Mouse (Mus musculus) hindbrain, embryonic 13.5 days (tissue): ENCODE results near the gene Plekhg5. TPM values are rescaled to one million over a fixed set of nuclear protein-coding genes. Genes with fewer than 3 reads are reported as not detected.

Experiments
- ATAC-seq: fragments of 200-750 bp; cut with Nextera tagmentation; 2 replicates; pipeline ENCODE4 v1.8.0; 2017; ENCODE audit warnings: moderate TSS enrichment; ENCODE audit not compliant: low FRiP score
- H3K27ac ChIP-seq: fragments of 300-500 bp; sonication (generic); 2 replicates; pipeline ENCODE4 v1.5.1; 2015; ENCODE audit warnings: inconsistent platforms, mild to moderate bottlenecking, moderate library complexity
- H3K27me3 ChIP-seq: fragments of 300-500 bp; sonication (generic); 2 replicates; pipeline ENCODE4 v1.6.1; 2015; ENCODE audit warnings: mild to moderate bottlenecking, inconsistent platforms
- H3K36me3 ChIP-seq: fragments of 300-500 bp; sonication (generic); 2 replicates; pipeline ENCODE4 v1.6.1; 2015; ENCODE audit warnings: mild to moderate bottlenecking, inconsistent platforms
- H3K4me1 ChIP-seq: fragments of 300-500 bp; sonication (generic); replicated peaks from 2 replicates; pipeline ENCODE4 v1.6.1; 2015; ENCODE audit warnings: inconsistent platforms
- H3K4me2 ChIP-seq: fragments of 300-500 bp; sonication (generic); 2 replicates; pipeline ENCODE4 v1.6.1; 2015; ENCODE audit warnings: inconsistent platforms, mild to moderate bottlenecking, moderate library complexity
- H3K4me3 ChIP-seq: fragments of 300-500 bp; sonication (generic); 2 replicates; pipeline ENCODE4 v1.5.1; 2015; ENCODE audit warnings: mild to moderate bottlenecking, inconsistent platforms
- H3K9ac ChIP-seq: fragments of 300-500 bp; sonication (generic); 2 replicates; pipeline ENCODE4 v1.6.1; 2015; ENCODE audit warnings: mild to moderate bottlenecking, inconsistent platforms
- H3K9me3 ChIP-seq: fragments of 300-500 bp; sonication (generic); 2 replicates; pipeline ENCODE4 v1.6.1; 2016; ENCODE audit warnings: inconsistent platforms
- whole genome bisulfite sequencing: fragments of 180-500 bp; shearing (Covaris S2); methylation state at CpG from one replicate; pipeline ENCODE4 v1.1.7; 2015; 5-methylcytosine and 5-hydroxymethylcytosine counted together
- polyA plus RNA-seq: library from polyadenylated mRNA; unstranded; fragments of >200 nt; fragmentation: Nextera tagmentation; extraction: Ambion mirVana; gene quantifications from 2 replicates; pipeline ENCODE4 v1.2.1, GENCODE M21; 2015

Gene Plekhg5
- polyA plus RNA-seq, 1 experiment from 2014 or later: 10.2 TPM

DNA sequence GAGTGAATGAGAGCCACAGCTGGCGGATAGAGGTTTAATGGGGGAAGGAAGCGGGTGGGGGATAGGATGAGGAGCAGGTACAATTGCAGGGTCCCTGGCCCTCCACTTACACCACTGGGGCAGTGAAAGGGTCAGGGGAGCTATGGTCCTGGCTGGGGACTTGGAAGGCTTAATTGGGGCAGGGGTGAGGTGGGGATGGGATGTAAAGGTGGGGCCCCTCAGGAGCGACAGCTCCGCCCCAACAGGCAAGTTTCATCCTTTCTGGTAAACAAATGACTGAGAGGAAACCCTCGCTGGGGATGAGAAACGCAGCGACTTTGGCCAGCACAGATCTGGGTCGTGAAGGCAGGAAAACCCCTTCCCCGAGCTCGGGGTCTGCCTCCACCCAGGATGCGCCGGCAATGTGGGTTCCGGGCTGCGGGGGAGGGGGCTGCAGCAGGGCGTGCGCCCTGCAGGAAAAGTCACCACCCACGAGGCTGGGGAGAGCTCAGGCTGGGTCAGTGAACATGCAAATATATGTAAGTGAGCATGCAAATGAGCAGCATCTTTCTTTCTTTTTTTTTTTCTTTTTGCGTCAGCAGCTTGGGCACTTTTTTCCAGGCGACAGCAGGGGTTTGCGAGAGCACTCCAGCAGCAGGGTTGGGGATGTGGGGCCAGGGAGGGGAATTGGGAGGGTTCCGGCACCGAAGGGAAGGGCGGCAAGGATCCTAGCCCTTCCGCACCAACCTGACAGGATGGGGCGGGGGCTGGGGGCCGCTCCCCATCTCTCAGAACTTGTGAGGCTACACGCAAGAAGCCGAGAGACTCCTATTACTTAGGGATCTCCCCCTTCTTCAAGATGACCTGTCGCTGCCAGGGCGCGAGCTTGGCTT lies 48.2 kb downstream of the Plekhg5 start:
- Histone ChIP-seq H3K36me3 (no peaks in the 10 kb centered on the region), H3K4me1 (peaks cover 43% of the 10 kb centered on the region), H3K27ac (no peak overlapping the region), H3K9ac (peak overlapping the region; percentile 15; the same call in 1 of the 2 replicates), H3K4me3 (peak overlapping the region; percentile 15), H3K4me2 (peak overlapping the region; percentile 37), H3K9me3 (no peaks in the 10 kb centered on the region), H3K27me3 (peaks cover 100% of the 10 kb centered on the region)
- 1% methylated on average over 30 of the region's 31 CpGs for WGBS
- no peak for ATAC-seq

DNA sequence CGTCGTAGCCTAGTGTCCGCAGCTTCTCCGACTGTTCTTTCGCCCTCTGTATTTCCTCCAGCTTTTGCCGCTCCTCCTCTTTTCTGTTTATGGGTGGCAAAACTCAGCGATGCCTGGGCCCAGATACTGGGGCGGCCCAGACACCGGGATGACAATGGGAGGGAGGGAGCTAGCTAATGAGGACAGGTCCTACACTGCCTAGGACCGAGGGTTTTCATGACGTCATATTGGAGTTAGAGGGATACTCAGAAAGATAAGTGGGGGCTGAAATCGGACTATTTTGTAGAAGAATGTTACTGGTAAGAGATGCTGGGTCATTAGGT lies 48.8 kb downstream of the Plekhg5 start:
- Histone ChIP-seq H3K4me3 (peak overlapping the region; percentile 15), H3K27ac (no peak overlapping the region)
- ATAC-seq: no peak

GRCm38 (mm10) chr4:152124361-152124961 lies 52.2 kb downstream of the Plekhg5 start:
- Histone ChIP-seq H3K27me3 (peaks cover 100% of the 10 kb centered on the region), H3K4me2 (no peak overlapping the region), H3K4me3 (no peak overlapping the region), H3K9me3 (no peaks in the 10 kb centered on the region), H3K9ac (no peak overlapping the region), H3K4me1 (peaks cover 42% of the 10 kb centered on the region), H3K36me3 (no peaks in the 10 kb centered on the region), H3K27ac (no peak overlapping the region)
- no peak for ATAC-seq
- WGBS: 10% methylated on average over 13 of the region's 13 CpGs

More for the DNA sequence above, 48.8 kb downstream of the Plekhg5 start:
- no peak overlapping the region for H3K9ac ChIP-seq
- H3K4me1 ChIP-seq: peaks cover 43% of the 10 kb centered on the region
- H3K4me2 ChIP-seq: peak overlapping the region; percentile 37
- WGBS: under 1% methylated on average over 12 of the region's 12 CpGs
- H3K27me3 ChIP-seq: peaks cover 100% of the 10 kb centered on the region
- H3K36me3 ChIP-seq: no peaks in the 10 kb centered on the region
- H3K9me3 ChIP-seq: no peaks in the 10 kb centered on the region

- 4% methylated on average over 56 of the region's 56 CpGs for WGBS
- Histone ChIP-seq H3K9me3 (no peaks in the 10 kb centered on the region), H3K4me2 (peak overlapping the region; percentile 51), H3K27ac (no peak overlapping the region), H3K36me3 (no peaks in the 10 kb centered on the region), H3K9ac (0 out of 2 replicates have a peak overlapping the region, but pooled peaks have one; percentile 43), H3K4me1 (peaks cover 36% of the 10 kb centered on the region), H3K27me3 (peaks cover 100% of the 10 kb centered on the region), H3K4me3 (peak overlapping the region; percentile 30)
- ATAC-seq: no peak
Measured at GRCm38 (mm10) chr4:152125161-152126025, 53.1 kb downstream of the Plekhg5 start.

DNA sequence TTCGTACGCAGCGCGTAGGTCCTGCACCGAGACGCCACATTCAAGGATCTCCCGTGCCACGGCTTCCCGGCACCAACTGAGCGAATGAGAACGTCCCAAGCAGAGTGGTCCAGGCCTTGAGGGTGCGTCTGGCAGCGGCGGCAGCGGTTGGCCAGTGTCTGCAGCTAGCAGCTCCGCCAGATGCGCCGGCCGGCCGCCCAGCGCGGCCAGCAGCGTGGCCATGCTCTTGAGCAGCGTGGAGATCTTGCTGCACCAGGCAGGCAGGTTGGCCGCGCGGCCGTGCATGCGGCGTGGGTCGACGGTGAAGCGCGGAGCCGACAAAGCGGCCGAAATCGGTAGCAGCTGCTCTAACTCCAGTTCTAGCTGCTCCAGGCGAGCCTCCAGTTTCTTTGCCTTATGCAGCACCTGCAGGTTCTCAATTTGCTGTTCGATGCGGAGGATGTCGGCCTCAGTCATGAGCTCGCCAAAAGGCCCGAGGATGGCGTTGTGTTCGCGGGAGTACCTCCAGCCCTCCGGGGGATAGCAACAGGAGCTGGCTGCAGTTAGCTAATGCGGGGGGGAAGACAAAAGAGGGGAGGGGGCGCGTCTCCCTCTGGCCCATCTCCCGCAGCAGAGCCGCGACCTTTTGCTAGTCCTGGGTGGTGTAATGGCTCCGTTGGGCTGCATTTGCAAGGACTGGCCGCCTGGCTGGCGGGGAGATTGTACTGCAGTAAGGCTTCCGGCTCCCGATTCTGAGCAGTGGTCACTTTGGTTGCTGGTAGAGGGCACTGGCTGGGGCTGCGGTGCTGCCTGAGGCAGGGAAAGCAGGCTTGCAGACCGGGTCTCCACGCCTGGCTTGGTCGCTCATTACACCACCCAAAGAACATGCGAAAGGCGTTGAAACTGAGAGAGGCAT lies 54.0 kb downstream of the Plekhg5 start:
- ATAC-seq: no peak
- H3K27me3 ChIP-seq: peaks cover 100% of the 10 kb centered on the region
- H3K27ac ChIP-seq: no peak overlapping the region
- peaks cover 36% of the 10 kb centered on the region for H3K4me1 ChIP-seq
- H3K4me2 ChIP-seq: peak overlapping the region; percentile 51
- 2% methylated on average over 65 of the region's 65 CpGs for WGBS
- H3K9me3 ChIP-seq: no peaks in the 10 kb centered on the region
- H3K4me3 ChIP-seq: peak overlapping the region; percentile 30
- no peaks in the 10 kb centered on the region for H3K36me3 ChIP-seq
- H3K9ac ChIP-seq: peak overlapping the region; percentile 43; the same call in 1 of the 2 replicates

- ATAC-seq: no peak
- H3K4me2 ChIP-seq: no peak overlapping the region
- H3K36me3 ChIP-seq: no peaks in the 10 kb centered on the region
- WGBS: 73% methylated on average over 11 of the region's 11 CpGs
- no peak overlapping the region for H3K27ac ChIP-seq
- no peak overlapping the region for H3K9ac ChIP-seq
- H3K27me3 ChIP-seq: peaks cover 100% of the 10 kb centered on the region
- no peak overlapping the region for H3K4me3 ChIP-seq
- no peaks in the 10 kb centered on the region for H3K9me3 ChIP-seq
- H3K4me1 ChIP-seq: peaks cover 47% of the 10 kb centered on the region
Measured at GRCm38 (mm10) chr4:152127884-152128283, 55.6 kb downstream of the Plekhg5 start.

DNA sequence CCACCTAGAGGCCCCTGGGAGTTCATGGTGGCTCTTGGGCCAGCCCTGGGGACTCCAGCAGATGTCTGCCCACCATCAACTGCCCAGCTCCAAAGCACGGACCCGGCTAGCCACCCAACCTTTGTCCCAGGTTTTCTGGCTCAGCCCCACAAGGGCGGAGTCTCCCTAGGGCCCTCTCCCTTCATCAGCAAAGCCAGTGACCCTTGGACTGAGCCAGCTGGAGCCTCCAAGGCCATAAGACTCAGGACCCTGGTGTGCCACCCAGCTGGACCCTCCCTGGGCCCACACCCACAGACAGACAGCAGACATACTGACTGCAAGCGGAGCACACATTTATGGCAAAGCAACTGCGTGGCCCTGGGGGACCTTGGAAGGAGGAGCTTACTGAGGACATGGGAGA lies 56.5 kb downstream of the Plekhg5 start:
- Histone ChIP-seq H3K4me3 (no peak overlapping the region), H3K36me3 (no peaks in the 10 kb centered on the region), H3K27me3 (peaks cover 100% of the 10 kb centered on the region), H3K4me2 (no peak overlapping the region), H3K27ac (no peak overlapping the region), H3K4me1 (peaks cover 47% of the 10 kb centered on the region), H3K9ac (no peak overlapping the region), H3K9me3 (no peaks in the 10 kb centered on the region)
- ATAC-seq: no peak
- WGBS: 52% methylated on average over 5 of the region's 5 CpGs

DNA sequence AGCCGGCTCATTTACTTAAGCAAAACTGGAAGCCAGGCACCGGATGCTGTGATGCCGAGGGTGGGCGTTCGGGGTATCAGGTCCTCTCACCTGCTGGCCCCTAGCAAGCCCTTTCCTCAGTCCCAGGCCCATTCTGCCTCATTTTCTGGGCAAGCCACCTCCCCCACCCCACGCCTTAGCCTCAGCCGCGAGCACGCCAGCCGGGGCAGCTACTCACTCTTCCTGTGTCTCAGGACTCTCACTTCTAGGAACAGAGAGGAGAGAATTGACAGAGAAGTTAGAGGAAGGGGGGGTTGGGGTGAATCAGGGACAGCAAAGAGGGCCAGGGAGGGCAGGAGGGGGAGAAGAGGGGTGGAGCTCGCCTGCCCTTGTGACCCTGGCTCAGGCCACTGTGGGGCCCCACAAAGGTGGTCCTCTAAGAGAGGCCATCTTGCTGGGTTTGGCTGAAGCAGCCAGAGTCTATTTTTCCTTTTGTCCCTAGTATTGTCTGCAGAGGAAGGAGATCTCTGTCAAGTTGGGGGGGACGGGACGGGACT lies 57.2 kb downstream of the Plekhg5 start:
- WGBS: 18% methylated on average over 13 of the region's 13 CpGs
- H3K36me3 ChIP-seq: no peaks in the 10 kb centered on the region
- H3K27me3 ChIP-seq: peaks cover 100% of the 10 kb centered on the region
- peaks cover 47% of the 10 kb centered on the region for H3K4me1 ChIP-seq
- H3K4me3 ChIP-seq: no peak overlapping the region
- ATAC-seq: no peak
- H3K27ac ChIP-seq: no peak overlapping the region
- no peak overlapping the region for H3K9ac ChIP-seq
- H3K9me3 ChIP-seq: no peaks in the 10 kb centered on the region
- no peak overlapping the region for H3K4me2 ChIP-seq

GRCm38 (mm10) chr4:152130771-152131653 lies 58.7 kb downstream of the Plekhg5 start:
- H3K27ac ChIP-seq: no peak overlapping the region
- peak overlapping the region; percentile 63 for H3K9ac ChIP-seq
- H3K36me3 ChIP-seq: no peaks in the 10 kb centered on the region
- peaks cover 98% of the 10 kb centered on the region for H3K27me3 ChIP-seq
- no peaks in the 10 kb centered on the region for H3K9me3 ChIP-seq
- peak overlapping the region; percentile 32 for H3K4me3 ChIP-seq
- peak; percentile 68 for ATAC-seq
- H3K4me2 ChIP-seq: peak overlapping the region; percentile 52
- 1% methylated on average over 69 of the region's 85 CpGs for WGBS
- peaks cover 36% of the 10 kb centered on the region for H3K4me1 ChIP-seq

GRCm38 (mm10) chr4:152131809-152132771 lies 59.8 kb downstream of the Plekhg5 start:
- Histone ChIP-seq H3K9ac (no peak overlapping the region), H3K9me3 (no peaks in the 10 kb centered on the region), H3K4me2 (peak overlapping the region; percentile 52), H3K36me3 (no peaks in the 10 kb centered on the region), H3K27ac (no peak overlapping the region), H3K4me3 (peak overlapping the region; percentile 32), H3K4me1 (peaks cover 28% of the 10 kb centered on the region), H3K27me3 (peaks cover 96% of the 10 kb centered on the region)
- WGBS: 4% methylated on average over 50 of the region's 50 CpGs
- no peak for ATAC-seq
